Mouse (Mus musculus): ENCODE data around the gene Ptprm.

Gene Ptprm

DNA sequence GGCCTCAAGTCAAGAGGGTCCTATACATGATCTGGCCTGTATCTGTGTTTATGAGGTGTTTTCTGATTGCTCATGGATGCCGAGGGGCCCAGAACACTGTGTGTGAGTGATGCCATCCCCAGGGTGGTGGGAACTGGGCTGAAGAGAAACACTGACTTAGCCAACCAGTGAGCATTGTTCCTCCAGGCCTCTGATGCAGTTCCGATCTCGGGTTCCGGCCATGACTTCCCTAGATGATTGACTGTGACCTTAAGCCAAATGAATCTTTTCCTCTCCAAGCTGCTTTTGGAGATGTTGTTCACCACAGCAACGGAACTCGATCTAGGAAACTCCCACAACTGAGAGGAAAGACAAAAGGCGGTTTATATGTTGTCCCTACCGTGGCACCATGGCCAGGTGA, 9.1 kb downstream of the Ptprm start:
- no peak for DNase-seq (ENCODE audit: low read depth, low spot score)

- no peak for DNase-seq (ENCODE audit: low read depth, low spot score)
Observed at GRCm38 (mm10) chr17:67343471-67343870, 10.8 kb downstream of the Ptprm start.

DNA sequence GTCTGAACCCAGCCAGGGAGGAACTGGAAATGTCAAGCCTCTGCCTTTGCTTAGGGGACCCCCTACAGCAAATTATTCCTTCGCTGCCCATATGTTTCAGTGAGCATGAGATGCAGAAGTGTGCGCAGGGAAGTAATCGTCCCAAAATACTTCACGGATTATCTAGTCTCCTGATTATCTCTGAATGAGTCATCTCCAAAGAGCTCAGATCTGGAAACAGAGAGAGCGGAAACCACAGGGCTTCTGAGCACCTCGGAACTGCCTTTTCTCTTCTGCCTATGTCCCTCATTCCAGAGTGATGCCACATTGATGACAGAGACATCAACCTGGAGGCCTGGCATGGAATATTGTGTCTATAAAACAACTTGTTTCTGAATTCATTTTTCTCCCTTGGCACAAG, 11.3 kb downstream of the Ptprm start:
- DNase-seq (ENCODE audit: low read depth, low spot score), result no peak

DNA sequence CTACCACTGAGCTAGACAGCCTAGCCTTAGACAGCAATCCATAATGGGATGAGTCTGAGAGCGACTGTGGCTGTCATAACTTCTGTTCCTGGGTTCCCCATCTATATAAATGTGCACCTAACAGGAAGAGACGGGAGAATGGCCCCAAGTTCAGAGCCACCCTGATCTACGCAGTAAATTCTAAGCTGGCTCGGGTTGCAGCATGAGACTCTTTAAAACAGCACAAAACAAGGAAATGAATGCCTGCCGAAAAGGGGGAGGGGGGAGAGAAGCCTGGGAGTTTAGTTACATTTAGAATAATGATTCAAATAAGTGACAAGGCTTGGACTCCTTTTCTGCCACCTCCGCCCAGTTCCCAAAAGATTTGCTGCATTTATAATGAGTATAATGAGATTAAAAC, 13.9 kb downstream of the Ptprm start:
- DNase-seq (ENCODE audit: low read depth, low spot score), result no peak

- no peak for DNase-seq (ENCODE audit: low read depth, low spot score)
Observed at GRCm38 (mm10) chr17:67339569-67339968, 14.7 kb downstream of the Ptprm start.

DNA sequence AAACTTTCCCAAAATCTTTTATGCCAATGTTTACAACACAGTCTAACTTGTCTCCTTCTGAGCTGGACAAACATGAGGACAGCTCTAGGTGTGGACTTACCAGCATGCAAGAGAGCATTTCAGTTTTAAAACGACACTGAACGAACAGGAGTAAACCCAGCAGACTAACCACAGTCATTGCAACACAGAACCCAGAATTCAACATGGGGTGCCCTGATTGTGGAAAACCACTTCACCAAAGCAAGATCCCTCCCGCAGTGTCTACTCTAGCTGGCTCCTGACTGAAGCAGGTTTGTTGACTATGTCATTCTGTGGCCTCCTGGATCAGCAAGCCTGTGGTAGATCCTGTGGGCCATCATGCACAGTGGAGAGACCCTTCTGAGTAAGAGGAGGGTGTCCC, 19.9 kb downstream of the Ptprm start:
- DNase-seq (ENCODE audit: low read depth, low spot score), result no peak

- no peak for DNase-seq (ENCODE audit: low read depth, low spot score)
Observed at GRCm38 (mm10) chr17:67329435-67329834, 24.8 kb downstream of the Ptprm start.

DNA sequence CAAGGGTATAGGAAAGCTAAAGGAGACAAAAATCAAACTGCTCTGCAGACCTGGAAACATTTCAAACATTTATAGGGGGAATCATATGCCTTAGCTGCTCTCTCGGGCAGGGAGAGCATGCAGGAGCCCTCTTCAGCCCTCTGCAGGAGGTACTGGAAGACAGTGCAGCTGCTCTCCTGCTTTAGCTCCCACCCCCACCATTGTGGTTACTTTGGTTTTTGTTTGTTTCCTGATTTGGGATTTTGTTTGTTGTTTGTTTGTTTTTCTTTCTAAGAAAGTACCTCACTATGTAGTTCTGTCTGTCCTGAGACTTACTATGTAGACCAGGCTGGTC, 29.8 kb downstream of the Ptprm start:
- DNase-seq (ENCODE audit: low read depth, low spot score), result no peak

- no peak for DNase-seq (ENCODE audit: low read depth, low spot score)
Observed at GRCm38 (mm10) chr17:67323777-67324498, 30.3 kb downstream of the Ptprm start.

- DNase-seq (ENCODE audit: low read depth, low spot score), result no peak
Observed at GRCm38 (mm10) chr17:67314491-67315205, 39.6 kb downstream of the Ptprm start.

DNA sequence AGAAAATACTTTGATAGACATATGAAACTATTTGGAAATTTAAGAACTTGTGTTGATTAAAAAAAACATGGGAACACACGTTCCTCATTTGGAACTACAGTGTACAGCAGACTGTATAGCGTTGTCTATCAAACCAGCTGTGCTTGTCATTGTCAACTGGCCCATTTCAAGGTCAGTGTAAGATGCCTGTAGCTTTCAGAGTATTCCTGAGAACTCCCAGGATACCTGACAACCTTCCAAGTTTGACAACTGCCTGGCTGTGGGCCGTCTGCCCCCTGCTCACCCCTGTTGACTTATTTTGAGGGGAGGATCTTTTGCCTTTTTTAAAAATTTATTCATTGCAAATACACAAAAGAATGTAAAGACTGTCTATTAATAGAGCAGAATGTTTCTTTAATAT, 45.8 kb downstream of the Ptprm start:
- DNase-seq (ENCODE audit: low read depth, low spot score), result no peak

DNA sequence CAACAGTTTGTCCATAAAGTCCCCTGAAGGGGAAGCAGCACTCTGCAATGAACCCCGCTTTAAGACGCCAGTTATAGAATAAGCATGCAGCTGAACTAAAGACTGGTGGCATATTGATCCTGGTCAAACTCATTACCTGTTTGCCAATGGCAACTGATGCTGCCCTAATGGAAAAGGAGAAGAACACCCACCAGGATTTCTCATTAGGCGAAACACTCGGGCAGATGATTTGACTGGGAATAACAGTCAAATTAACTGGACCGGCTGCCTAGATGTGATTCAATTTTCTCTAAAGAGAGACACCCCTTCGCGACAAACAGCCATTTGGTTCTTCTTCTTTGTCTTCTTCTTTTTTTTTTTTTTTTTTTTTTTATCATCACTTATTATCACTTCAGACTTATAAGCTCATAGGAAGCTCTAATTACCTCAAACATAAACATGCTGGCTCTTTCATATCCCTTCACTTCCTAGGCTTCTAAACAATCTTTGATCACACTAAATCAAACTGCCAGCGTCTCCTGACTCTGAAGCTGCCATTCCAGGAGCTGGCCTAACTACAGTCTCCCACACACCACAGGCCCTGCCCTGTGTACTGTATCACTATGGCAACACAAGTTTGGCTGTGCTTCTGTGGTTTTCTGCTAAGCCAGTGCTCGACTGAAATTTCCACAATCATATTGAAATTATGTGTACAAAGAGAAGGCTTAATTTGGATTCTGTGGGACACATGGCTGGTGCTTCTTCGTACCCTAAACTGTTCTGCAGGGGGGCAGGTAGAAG, 48.0 kb downstream of the Ptprm start:
- DNase-seq (ENCODE audit: low read depth, low spot score), result no peak

- DNase-seq (ENCODE audit: low read depth, low spot score), result peak; percentile 32
Observed at GRCm38 (mm10) chr17:67304831-67305230, 49.4 kb downstream of the Ptprm start.

DNA sequence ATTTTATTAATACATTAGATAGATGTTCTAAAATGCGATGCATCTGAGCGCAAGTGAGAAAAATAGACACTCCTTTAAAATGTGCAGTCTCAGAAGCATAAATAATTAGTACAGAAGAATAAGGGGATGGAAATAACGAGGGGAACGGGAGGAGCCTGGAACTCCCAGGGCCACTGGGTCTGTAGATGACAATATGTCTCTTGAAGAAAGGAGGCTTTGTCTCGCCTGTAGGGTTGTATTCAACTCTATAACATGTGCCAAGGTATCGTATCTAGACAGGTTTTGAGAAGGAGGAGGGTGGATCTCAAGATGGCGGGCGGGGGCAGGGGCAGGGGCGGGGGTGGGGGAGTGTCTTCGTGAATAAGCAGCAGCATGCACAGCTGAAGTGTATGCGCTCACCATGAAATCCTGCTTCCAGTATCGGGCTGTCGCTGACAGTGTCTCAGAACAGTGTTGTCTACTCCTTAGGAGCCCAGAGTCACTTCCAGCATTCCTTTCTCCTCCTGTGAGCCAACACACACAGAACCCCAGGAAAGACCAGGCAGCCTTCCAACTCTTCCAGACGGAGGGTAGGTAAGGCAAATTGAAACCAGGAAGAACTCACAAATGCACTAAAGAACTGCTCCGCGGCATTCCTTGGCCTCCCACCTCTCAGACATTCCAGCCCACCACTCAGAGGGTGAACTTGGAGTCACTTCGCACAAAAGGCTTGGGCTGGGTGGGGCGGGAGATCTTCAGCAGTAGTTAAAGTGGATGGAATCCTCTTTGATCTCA, 50.7 kb downstream of the Ptprm start:
- no peak for DNase-seq (ENCODE audit: low read depth, low spot score)

DNA sequence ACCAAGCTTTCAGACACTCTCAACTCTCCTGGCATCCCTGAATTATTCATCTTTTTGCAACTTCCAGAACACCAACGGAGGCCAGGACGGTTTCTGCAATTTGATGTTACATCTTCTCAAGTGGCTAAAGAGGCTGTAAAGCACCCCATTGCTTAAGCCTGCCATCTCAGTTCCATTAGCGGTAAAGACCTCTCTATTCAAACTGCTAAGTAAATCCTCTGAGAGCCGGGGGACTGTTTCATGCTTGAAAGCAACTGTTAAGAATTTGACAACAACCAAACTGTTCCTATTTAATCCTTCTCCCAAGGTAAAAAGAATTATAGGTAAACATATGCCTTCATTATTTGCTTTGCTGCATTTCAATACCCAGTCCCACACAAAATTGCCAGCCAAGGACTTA, 51.7 kb downstream of the Ptprm start:
- DNase-seq (ENCODE audit: low read depth, low spot score), result no peak

DNA sequence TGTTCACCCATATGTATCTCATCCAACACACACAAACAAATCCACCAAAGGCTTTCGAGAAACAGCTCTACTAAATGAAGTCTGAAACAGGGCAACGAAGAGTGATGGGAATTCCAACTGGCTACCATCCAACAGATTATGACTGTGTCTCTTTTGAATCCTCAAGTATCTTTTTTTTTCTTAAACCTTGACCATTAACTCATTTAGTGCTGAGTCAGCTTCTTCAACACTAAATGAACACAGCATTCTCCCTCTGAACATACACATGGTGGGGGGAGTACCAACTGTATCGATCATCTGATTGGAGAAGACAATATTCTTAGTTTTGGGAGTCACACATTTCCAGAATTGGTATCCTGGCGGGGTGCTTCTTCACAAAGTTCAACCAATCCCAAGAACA, 52.2 kb downstream of the Ptprm start:
- no peak for DNase-seq (ENCODE audit: low read depth, low spot score)

- DNase-seq (ENCODE audit: low read depth, low spot score), result no peak
Observed at GRCm38 (mm10) chr17:67301367-67301766, 52.9 kb downstream of the Ptprm start.

- DNase-seq (ENCODE audit: low read depth, low spot score), result no peak
Observed at GRCm38 (mm10) chr17:67298269-67298798, 55.9 kb downstream of the Ptprm start.

DNA sequence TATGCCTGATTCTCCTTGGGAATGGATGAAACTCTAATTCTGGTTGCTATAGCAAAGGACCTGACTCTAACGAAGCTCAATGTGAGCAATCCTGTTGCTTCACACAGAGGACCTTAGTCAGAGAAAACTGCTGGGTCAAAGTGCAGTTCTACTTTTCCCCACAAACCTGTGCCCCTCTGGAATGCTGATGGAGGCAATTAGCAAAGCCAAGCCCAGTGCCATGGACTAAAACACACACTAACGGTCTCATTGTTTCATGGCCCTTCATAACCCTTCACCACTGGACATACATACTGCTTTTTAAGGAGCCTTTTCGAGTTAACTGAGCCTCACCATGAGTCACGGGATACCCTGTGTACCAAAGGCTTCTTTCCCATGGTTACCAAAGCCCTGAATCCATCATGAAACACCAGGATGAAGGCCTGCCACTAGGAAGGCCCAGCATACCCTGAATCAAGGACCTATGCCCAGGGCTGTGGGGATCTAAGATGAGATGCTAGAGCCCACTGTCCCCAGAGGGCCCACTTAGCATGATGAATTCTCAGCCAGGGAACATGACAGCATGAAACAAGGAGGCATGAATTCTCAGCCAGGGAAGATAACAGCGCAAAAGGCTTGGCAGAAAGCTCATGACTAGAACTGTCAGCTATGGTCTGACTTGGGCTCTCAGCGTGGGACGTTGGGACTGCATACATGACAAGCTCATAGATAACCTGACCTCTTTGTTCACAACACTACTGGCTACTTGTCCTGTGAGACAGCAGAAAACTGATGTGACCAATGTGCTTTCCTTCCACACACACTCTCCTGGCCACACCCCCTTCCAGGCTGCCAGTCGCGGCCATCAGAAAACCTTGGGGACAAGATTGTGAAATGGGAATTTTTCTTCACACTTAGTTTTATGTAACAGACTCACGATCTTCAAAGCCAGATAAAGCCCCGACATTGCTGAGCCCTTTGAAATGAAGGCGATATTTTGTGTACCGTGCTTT, 57.4 kb downstream of the Ptprm start:
- no peak for DNase-seq (ENCODE audit: low read depth, low spot score)

GRCm38 (mm10) chr17:67290662-67291240, 63.5 kb downstream of the Ptprm start:
- no peak for DNase-seq (ENCODE audit: low read depth, low spot score)

All from skeletal muscle tissue, adult 2 months (tissue).